ENCODE assay signal across 14 mouse cellular contexts in the genomic region with DNA sequence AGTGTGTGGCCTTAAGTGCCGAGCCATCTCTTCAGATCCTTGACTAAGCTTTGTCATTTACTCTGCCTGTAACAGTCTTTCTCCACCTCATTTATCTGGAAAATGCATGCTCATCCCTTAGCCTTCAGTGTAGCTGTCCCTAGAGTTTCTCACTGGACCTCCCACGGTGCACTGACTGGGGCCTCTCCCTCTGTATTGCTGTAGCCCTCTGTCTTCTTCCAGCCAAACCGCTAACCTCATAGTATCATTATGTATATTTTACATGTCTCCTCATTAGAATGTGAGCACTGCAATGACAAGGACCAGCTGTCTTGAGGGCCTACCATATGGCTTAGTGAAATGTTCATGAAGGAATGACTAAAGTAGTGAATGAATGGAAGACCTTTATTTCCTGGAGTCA.
"Had no signal": no experiment of that assay in that cellular context is flagged by ENCODE, and none has a peak within 500 bp of the region (broad histone marks: within the 10 kb centered on the region; RNA-seq: fewer than 3 reads in every experiment).

No protein-coding gene starts in this region.

- H3K9me3 ChIP-seq: limb, embryonic 13.5 days; midbrain, embryonic 12.5 days; neural tube, embryonic 13.5 days; stomach, embryonic 15.5 days had no signal

- ATAC-seq: midbrain, embryonic 16.5 days had no signal

- H3K4me1 ChIP-seq: limb, embryonic 13.5 days; stomach, embryonic 15.5 days had no signal

- H3K27me3 ChIP-seq: limb, embryonic 13.5 days; midbrain, embryonic 12.5 days; neural tube, embryonic 13.5 days; stomach, embryonic 15.5 days had no signal

- H3K9ac ChIP-seq: limb, embryonic 13.5 days; liver, embryonic 14.5 days; midbrain, embryonic 12.5 days; neural tube, embryonic 13.5 days; stomach, embryonic 15.5 days had no signal

- H3K4me2 ChIP-seq: limb, embryonic 13.5 days; midbrain, embryonic 12.5 days; neural tube, embryonic 13.5 days; stomach, embryonic 15.5 days had no signal

- H3K27ac ChIP-seq: limb, embryonic 13.5 days; liver, embryonic 14.5 days; midbrain, embryonic 12.5 days; neural tube, embryonic 13.5 days; stomach, embryonic 15.5 days had no signal

- DNase-seq: kidney, adult 11 months; kidney, postnatal 25 days; left cerebral cortex, postnatal 4 days; lung, postnatal 10 days; retina, postnatal 1 day; right cerebral cortex, postnatal 4 days; spleen, adult 18-20 months; thymus, postnatal 4 days had no signal

- H3K4me3 ChIP-seq: limb, embryonic 13.5 days; midbrain, embryonic 12.5 days; neural tube, embryonic 13.5 days; stomach, embryonic 15.5 days had no signal

- H3K36me3 ChIP-seq: limb, embryonic 13.5 days; midbrain, embryonic 12.5 days; neural tube, embryonic 13.5 days; stomach, embryonic 15.5 days had no signal
